Mouse (Mus musculus): ENCODE data around the gene Plcg2. TPM values are rescaled to one million over a fixed set of nuclear protein-coding genes. Genes with fewer than 3 reads are reported as not detected.

The Plcg2 gene
- polyA plus RNA-seq, 1 experiment from 2014 or later = 1.8 TPM

DNA sequence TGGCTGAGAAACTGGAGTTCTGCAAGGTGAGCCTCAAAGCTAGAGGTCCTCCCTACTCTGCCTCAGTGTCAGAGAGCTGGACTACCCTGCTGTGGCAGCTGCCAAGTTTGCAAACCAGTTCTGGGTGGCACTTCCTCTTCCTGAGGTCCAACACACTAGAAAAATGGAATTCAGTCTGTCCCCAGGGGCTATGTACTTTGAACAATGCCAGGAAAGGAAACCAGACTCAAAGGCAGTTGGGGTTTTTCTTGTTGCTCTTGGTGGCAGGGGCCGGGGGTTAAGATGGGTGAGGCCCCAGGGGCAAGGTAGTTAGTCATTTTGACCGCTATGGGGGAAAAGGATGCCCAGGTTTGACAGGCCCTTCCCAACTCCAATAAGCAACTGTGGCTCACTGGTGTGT lies 3.2 kb upstream of the Plcg2 start:
- Histone ChIP-seq H3K27me3 (ENCODE audit: control insufficient read depth, insufficient read depth, low read length) (peaks cover 16% of the 10 kb centered on the region), H3K4me3 (ENCODE audit: low read depth, low read length) (no peak overlapping the region), H3K9ac (ENCODE audit: low read depth, low read length) (no peak overlapping the region), H3K9me3 (ENCODE audit: control insufficient read depth, low read length) (no peaks in the 10 kb centered on the region), H3K27ac (ENCODE audit: low read depth, low read length) (no peak overlapping the region), H3K4me2 (replicated peaks; ENCODE audit: low read depth, low read length) (no peak overlapping the region), H3K4me1 (replicated peaks; ENCODE audit: control insufficient read depth, insufficient read depth, low read length) (peaks cover 2% of the 10 kb centered on the region), H3K36me3 (ENCODE audit: control insufficient read depth, insufficient read depth, low read length) (no peaks in the 10 kb centered on the region)
- ATAC-seq (ENCODE audit: low FRiP score) = no peak
- no peak for DNase-seq (ENCODE audit: low spot score)
- 87% methylated on average over 2 of the region's 2 CpGs for WGBS

DNA sequence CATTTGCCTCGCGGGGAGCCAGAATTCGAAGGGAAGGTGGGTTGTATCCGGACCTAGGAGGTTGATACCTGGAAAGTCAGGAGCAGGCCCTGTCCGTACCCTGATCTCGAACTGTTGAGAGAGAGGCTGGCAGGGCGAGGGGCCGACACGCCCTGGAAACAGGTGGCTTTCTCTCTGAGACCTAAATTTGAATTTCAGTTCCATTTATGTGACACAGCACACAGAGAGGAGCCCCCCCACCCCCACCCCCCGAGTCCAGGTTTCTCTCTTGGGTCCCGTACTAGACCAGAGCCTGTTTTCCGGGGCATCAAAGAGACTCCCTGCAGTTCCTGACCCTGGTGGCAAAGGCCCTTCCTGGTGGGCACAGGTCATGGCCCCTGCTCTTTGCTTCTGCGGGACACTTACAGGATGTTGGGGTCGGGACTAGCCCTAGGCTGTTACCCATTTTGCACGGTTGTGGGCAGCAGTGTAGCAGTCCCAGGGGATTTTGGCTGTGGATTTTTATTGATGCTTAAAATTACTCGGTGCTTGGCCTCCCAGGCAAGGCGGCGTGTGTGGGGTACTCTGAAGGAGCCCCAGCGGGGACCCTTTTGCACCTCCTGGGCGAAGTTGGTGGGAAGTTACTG lies 937 bp downstream of the Plcg2 start:
- Histone ChIP-seq H3K36me3 (ENCODE audit: control insufficient read depth, insufficient read depth, low read length) (no peaks in the 10 kb centered on the region), H3K27me3 (ENCODE audit: control insufficient read depth, insufficient read depth, low read length) (peaks cover 16% of the 10 kb centered on the region), H3K9ac (ENCODE audit: low read depth, low read length) (no peak overlapping the region), H3K4me3 (ENCODE audit: low read depth, low read length) (peak overlapping the region; percentile 49), H3K4me2 (replicated peaks; ENCODE audit: low read depth, low read length) (peak overlapping the region; percentile 98), H3K4me1 (replicated peaks; ENCODE audit: control insufficient read depth, insufficient read depth, low read length) (peaks cover 2% of the 10 kb centered on the region), H3K27ac (ENCODE audit: low read depth, low read length) (no peak overlapping the region), H3K9me3 (ENCODE audit: control insufficient read depth, low read length) (no peaks in the 10 kb centered on the region)
- WGBS = 9% methylated on average over 20 of the region's 20 CpGs
- DNase-seq (ENCODE audit: low spot score) (peak; percentile 19), ATAC-seq (ENCODE audit: low FRiP score) (no peak)

DNA sequence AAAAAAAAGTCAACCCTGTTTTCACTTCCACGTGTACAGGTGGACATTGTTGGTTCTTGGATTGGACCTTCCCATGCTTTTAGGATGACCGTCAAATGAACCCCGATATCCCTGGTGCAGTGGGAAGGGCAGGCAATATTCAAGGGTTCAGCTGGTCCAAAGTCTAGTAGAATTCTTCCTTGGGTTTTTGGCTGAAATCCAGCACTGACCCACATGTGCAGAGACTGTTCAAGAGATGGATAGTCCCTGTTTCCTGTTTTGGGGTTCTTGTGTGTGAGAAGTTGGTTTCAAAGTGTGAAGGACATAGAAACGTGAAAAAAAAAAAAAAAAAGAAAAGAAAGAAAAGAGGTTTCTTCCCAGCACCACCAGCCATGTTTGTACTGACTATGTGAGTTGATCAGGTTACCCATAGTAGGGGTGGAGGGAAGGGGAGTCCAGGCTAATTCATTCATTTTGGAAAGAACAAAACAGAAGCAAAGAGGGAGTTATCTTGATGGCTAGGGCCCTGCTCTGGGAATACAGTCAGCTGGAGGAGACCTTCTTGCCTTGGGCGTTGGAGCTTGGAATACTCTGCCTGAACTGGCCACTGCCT lies 2.2 kb downstream of the Plcg2 start:
- H3K4me2 ChIP-seq (replicated peaks; ENCODE audit: low read depth, low read length) = no peak overlapping the region
- no peak overlapping the region for H3K4me3 ChIP-seq (ENCODE audit: low read depth, low read length)
- no peaks in the 10 kb centered on the region for H3K9me3 ChIP-seq (ENCODE audit: control insufficient read depth, low read length)
- ATAC-seq (ENCODE audit: low FRiP score) (no peak), DNase-seq (ENCODE audit: low spot score) (no peak)
- H3K9ac ChIP-seq (ENCODE audit: low read depth, low read length) = no peak overlapping the region
- H3K36me3 ChIP-seq (ENCODE audit: control insufficient read depth, insufficient read depth, low read length) = no peaks in the 10 kb centered on the region
- H3K4me1 ChIP-seq (replicated peaks; ENCODE audit: control insufficient read depth, insufficient read depth, low read length) = peaks cover 2% of the 10 kb centered on the region
- peaks cover 16% of the 10 kb centered on the region for H3K27me3 ChIP-seq (ENCODE audit: control insufficient read depth, insufficient read depth, low read length)
- 86% methylated on average over 5 of the region's 5 CpGs for WGBS
- H3K27ac ChIP-seq (ENCODE audit: low read depth, low read length) = no peak overlapping the region

DNA sequence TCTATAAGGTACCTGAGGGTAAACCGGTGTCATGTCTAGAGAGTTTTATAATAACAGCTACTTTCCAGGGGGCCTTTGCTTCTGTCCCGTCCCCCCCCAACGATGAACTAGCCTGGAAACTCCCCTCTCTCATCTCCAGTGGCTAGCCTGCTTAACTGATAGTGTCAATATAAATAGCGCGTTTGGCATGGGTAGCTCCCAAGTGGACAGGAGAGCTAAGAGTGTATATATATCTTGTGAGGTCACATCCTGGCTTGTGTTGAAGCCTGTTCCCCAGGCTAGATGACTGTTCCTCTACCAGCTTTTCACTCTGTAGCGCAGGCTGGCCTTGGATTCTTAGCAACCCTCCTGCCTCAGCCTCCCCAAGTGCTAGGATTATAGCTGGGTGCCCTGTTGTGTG lies 3.2 kb downstream of the Plcg2 start:
- no peak overlapping the region for H3K4me3 ChIP-seq (ENCODE audit: low read depth, low read length)
- peaks cover 16% of the 10 kb centered on the region for H3K27me3 ChIP-seq (ENCODE audit: control insufficient read depth, insufficient read depth, low read length)
- peaks cover 2% of the 10 kb centered on the region for H3K4me1 ChIP-seq (replicated peaks; ENCODE audit: control insufficient read depth, insufficient read depth, low read length)
- no peaks in the 10 kb centered on the region for H3K36me3 ChIP-seq (ENCODE audit: control insufficient read depth, insufficient read depth, low read length)
- no peak overlapping the region for H3K9ac ChIP-seq (ENCODE audit: low read depth, low read length)
- DNase-seq (ENCODE audit: low spot score) = no peak
- no peak for ATAC-seq (ENCODE audit: low FRiP score)
- WGBS = 93% methylated on average over 6 of the region's 6 CpGs
- H3K27ac ChIP-seq (ENCODE audit: low read depth, low read length) = no peak overlapping the region
- H3K4me2 ChIP-seq (replicated peaks; ENCODE audit: low read depth, low read length) = no peak overlapping the region
- H3K9me3 ChIP-seq (ENCODE audit: control insufficient read depth, low read length) = no peaks in the 10 kb centered on the region

DNA sequence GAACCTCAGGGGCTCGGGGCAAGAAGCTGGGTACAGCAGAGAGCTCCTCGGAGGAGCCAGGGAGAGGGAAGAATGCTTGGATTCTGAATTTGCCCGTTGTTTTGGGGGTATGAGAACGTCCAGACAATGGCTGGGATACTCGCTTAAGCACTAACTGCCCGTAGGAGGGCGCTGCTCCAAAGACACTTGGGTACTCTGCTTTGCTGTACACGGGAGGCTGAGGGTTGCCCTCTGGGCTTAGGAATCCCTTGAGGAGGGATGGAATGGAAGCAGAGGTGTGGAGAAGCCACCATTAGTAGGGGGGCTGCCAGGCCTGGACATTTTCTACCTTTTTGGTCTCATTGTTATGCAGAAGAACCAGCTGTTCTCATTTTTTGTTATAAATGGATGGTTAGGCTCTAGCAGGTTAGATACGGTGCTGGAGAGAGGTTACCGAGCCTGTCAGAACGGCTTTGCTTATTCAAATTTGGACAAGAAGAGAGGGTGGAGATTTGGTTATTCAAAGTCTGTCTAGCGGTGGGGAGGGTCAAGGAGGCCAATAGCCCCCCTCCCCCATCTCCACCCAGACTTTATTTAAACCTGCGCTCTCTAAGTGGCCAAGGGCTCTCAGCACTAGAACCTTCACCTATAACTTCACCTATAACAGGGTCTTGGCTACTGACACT lies 5.4 kb downstream of the Plcg2 start:
- H3K9ac ChIP-seq (ENCODE audit: low read depth, low read length) = no peak overlapping the region
- H3K27me3 ChIP-seq (ENCODE audit: control insufficient read depth, insufficient read depth, low read length) = peaks cover 7% of the 10 kb centered on the region
- peaks cover 2% of the 10 kb centered on the region for H3K4me1 ChIP-seq (replicated peaks; ENCODE audit: control insufficient read depth, insufficient read depth, low read length)
- H3K4me2 ChIP-seq (replicated peaks; ENCODE audit: low read depth, low read length) = no peak overlapping the region
- DNase-seq (ENCODE audit: low spot score) = no peak
- 57% methylated on average over 13 of the region's 13 CpGs for WGBS
- H3K27ac ChIP-seq (ENCODE audit: low read depth, low read length) = no peak overlapping the region
- no peak overlapping the region for H3K4me3 ChIP-seq (ENCODE audit: low read depth, low read length)
- H3K9me3 ChIP-seq (ENCODE audit: control insufficient read depth, low read length) = no peaks in the 10 kb centered on the region
- H3K36me3 ChIP-seq (ENCODE audit: control insufficient read depth, insufficient read depth, low read length) = no peaks in the 10 kb centered on the region
- no peak for ATAC-seq (ENCODE audit: low FRiP score)

DNA sequence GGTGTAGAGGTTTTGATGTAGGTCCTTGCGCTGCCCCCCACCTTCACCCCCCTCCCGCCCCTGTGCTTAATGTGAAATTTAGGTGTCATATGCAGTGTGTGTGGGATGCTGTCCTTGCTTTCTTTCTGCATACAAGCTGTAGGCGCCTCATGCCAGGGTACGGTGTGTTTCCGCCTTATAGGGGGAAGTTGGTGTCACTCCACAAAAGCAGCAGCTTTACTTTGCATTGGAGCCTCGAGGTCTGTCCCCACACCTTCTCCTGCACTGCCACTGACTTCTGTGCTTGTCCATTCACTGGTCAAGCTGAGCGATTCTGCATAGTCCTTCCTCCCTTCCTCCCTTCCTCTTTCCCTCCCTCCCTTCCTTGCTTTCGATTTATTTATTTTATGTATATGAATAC lies 9.6 kb downstream of the Plcg2 start:
- H3K9me3 ChIP-seq (ENCODE audit: control insufficient read depth, low read length) = 0 out of 2 replicates have a peak, but pooled peaks cover 2% of the 10 kb centered on the region
- no peaks in the 10 kb centered on the region for H3K27me3 ChIP-seq (ENCODE audit: control insufficient read depth, insufficient read depth, low read length)
- H3K27ac ChIP-seq (ENCODE audit: low read depth, low read length) = no peak overlapping the region
- H3K36me3 ChIP-seq (ENCODE audit: control insufficient read depth, insufficient read depth, low read length) = no peaks in the 10 kb centered on the region
- WGBS = 86% methylated on average over 8 of the region's 8 CpGs
- H3K4me2 ChIP-seq (replicated peaks; ENCODE audit: low read depth, low read length) = no peak overlapping the region
- ATAC-seq (ENCODE audit: low FRiP score) = no peak
- no peak for DNase-seq (ENCODE audit: low spot score)
- H3K4me3 ChIP-seq (ENCODE audit: low read depth, low read length) = no peak overlapping the region
- no peak overlapping the region for H3K9ac ChIP-seq (ENCODE audit: low read depth, low read length)
- H3K4me1 ChIP-seq (replicated peaks; ENCODE audit: control insufficient read depth, insufficient read depth, low read length) = no peaks in the 10 kb centered on the region

DNA sequence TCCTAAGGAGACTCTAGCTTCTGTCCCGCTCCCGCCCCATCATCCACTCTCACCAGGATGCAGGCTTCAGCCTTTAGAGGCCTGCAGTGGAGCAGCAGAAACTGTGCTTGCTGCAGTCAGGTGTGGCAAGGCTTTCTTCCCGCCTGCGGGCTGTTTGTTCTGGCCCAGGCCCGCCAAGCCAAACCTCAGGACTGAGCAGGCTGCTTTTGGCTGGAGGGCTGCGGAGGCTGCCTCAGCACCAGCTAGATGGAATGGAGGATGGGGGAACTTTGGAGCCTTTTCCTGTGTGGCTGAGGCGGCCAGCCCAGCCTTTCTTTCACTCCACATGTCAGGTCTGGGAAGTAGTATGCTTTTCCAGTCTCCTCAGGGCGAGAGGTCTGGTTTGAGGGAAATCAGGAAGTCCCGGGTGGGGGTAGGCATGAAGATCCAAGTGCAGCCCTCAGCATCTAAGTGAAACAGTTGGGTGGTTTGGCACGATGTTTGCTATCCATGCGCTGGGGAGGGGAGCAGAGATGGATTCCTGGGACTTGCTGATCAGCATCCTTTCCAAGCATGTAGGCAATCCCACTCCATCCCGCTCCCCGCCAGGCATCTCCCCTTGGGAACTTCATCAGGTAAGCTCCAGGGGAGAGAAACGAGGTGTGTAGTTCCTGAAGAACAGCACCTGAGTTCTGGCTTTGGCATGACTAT lies 18.9 kb downstream of the Plcg2 start:
- no peak for ATAC-seq (ENCODE audit: low FRiP score)
- DNase-seq (ENCODE audit: low spot score) = no peak
- no peak overlapping the region for H3K27ac ChIP-seq (ENCODE audit: low read depth, low read length)
- 68% methylated on average over 14 of the region's 14 CpGs for WGBS
- H3K36me3 ChIP-seq (ENCODE audit: control insufficient read depth, insufficient read depth, low read length) = no peaks in the 10 kb centered on the region
- H3K9me3 ChIP-seq (ENCODE audit: control insufficient read depth, low read length) = no peaks in the 10 kb centered on the region
- no peaks in the 10 kb centered on the region for H3K4me1 ChIP-seq (replicated peaks; ENCODE audit: control insufficient read depth, insufficient read depth, low read length)
- no peak overlapping the region for H3K9ac ChIP-seq (ENCODE audit: low read depth, low read length)
- H3K27me3 ChIP-seq (ENCODE audit: control insufficient read depth, insufficient read depth, low read length) = no peaks in the 10 kb centered on the region
- H3K4me3 ChIP-seq (ENCODE audit: low read depth, low read length) = no peak overlapping the region
- H3K4me2 ChIP-seq (replicated peaks; ENCODE audit: low read depth, low read length) = no peak overlapping the region

DNA sequence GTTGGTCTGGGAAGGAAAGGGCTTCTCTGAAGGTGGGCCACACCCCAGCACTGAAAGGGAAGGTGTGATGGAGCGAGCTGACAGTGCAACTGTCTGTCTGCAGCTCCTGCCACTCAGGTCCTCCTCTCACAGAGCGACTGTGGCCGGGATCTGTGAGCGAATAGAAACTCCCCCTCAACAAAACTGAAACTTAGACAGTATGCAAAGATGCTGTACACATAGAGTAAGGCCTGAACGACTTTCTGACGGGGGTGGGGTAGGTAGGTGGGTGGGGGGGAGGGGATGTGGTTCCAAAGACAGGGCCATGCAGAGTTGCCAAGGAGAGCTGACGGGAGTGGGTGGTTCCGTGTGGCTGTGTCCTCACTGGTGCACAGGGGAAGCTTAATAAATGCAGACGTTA lies 19.8 kb downstream of the Plcg2 start:
- ATAC-seq (ENCODE audit: low FRiP score) (no peak), DNase-seq (ENCODE audit: low spot score) (no peak)
- Histone ChIP-seq H3K4me1 (replicated peaks; ENCODE audit: control insufficient read depth, insufficient read depth, low read length) (no peaks in the 10 kb centered on the region), H3K27me3 (ENCODE audit: control insufficient read depth, insufficient read depth, low read length) (no peaks in the 10 kb centered on the region), H3K27ac (ENCODE audit: low read depth, low read length) (no peak overlapping the region), H3K4me2 (replicated peaks; ENCODE audit: low read depth, low read length) (no peak overlapping the region), H3K36me3 (ENCODE audit: control insufficient read depth, insufficient read depth, low read length) (no peaks in the 10 kb centered on the region), H3K4me3 (ENCODE audit: low read depth, low read length) (no peak overlapping the region), H3K9ac (ENCODE audit: low read depth, low read length) (no peak overlapping the region), H3K9me3 (ENCODE audit: control insufficient read depth, low read length) (no peaks in the 10 kb centered on the region)
- 88% methylated on average over 9 of the region's 9 CpGs for WGBS

All from hindbrain, embryonic 11.5 days (tissue).